Comparison of ENCODE assay signal across 11 mouse cellular contexts in the genomic region with DNA sequence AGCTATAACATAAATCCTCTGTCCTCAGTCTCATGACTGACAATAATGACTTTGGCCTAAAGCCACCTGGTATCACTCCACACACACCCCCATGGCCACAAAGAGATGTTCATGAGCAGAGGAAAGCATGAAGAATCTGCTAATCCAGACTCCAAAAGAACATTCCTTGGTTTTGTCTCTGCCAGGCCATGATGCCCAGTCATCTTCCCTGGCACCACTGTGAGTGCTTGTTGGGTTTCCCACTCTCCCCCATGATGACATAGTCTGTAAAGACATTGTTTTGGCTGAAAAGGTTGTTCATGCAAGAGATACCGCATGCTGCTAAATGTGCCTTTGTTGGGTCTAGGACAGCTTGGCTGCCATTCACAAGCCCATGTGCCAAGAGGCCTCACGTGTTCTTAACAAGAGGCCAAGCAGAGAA.
DNase-seq lines count a peak whose midpoint lies in the region; ATAC-seq and TF ChIP-seq lines count a peak whose summit lies in the region.
"Had no signal": no experiment of that assay in that cellular context is flagged by ENCODE, and none has a peak within 500 bp of the region (broad histone marks: within the 10 kb centered on the region; RNA-seq: fewer than 3 reads in every experiment).

No protein-coding gene starts in this region.

- H3K36me3 ChIP-seq in forebrain, postnatal 0 days (ENCODE audit: insufficient read depth) = no peaks in the 10 kb centered on the region
- no peaks in the 10 kb centered on the region for H3K36me3 ChIP-seq in lung, embryonic 16.5 days (ENCODE audit: control insufficient read depth, insufficient read depth, low read length)
- H3K36me3 ChIP-seq: midbrain, embryonic 12.5 days had no signal

- no peaks in the 10 kb centered on the region for H3K4me1 ChIP-seq in forebrain, postnatal 0 days (ENCODE audit: insufficient read depth)
- H3K4me1 ChIP-seq in lung, embryonic 16.5 days (replicated peaks; ENCODE audit: control insufficient read depth, insufficient read depth, low read length) = peaks cover 10% of the 10 kb centered on the region
- H3K4me1 ChIP-seq: midbrain, embryonic 12.5 days had no signal

- no peaks in the 10 kb centered on the region for H3K27me3 ChIP-seq in forebrain, postnatal 0 days (ENCODE audit: insufficient read depth, low read length)
- no peaks in the 10 kb centered on the region for H3K27me3 ChIP-seq in lung, embryonic 16.5 days (ENCODE audit: control insufficient read depth, insufficient read depth, low read depth, low read length)
- H3K27me3 ChIP-seq: midbrain, embryonic 12.5 days had no signal

- no peak for TF ChIP-seq CTCF in forebrain, postnatal 0 days (IDR thresholded peaks at IDR 0.05; ENCODE audit: low read depth)

- no peaks in the 10 kb centered on the region for H3K9me3 ChIP-seq in forebrain, postnatal 0 days (ENCODE audit: low read length)
- no peaks in the 10 kb centered on the region for H3K9me3 ChIP-seq in lung, embryonic 16.5 days (ENCODE audit: control insufficient read depth, low read length)
- H3K9me3 ChIP-seq: midbrain, embryonic 12.5 days had no signal

- no peak overlapping the region for H3K4me2 ChIP-seq in forebrain, postnatal 0 days (ENCODE audit: low read depth)
- no peak overlapping the region for H3K4me2 ChIP-seq in lung, embryonic 16.5 days (ENCODE audit: low read depth, low read length)
- H3K4me2 ChIP-seq: liver, embryonic 11.5 days; midbrain, embryonic 12.5 days had no signal

- H3K9ac ChIP-seq in forebrain, postnatal 0 days = no peak overlapping the region
- H3K9ac ChIP-seq in lung, embryonic 16.5 days (ENCODE audit: low read length) = no peak overlapping the region
- H3K9ac ChIP-seq: midbrain, embryonic 12.5 days had no signal

- WGBS in forebrain, postnatal 0 days = 50% methylated on average over 2 of the region's 2 CpGs
- WGBS in lung, embryonic 16.5 days = 57% methylated on average over 2 of the region's 2 CpGs

- H3K4me3 ChIP-seq in forebrain, postnatal 0 days (ENCODE audit: low read depth, low read length) = no peak overlapping the region
- no peak overlapping the region for H3K4me3 ChIP-seq in lung, embryonic 16.5 days (ENCODE audit: low read length)
- H3K4me3 ChIP-seq: midbrain, embryonic 12.5 days had no signal

- peak; percentile 83 for ATAC-seq in forebrain, postnatal 0 days
- ATAC-seq in lung, embryonic 16.5 days (ENCODE audit: low read depth) = 0 out of 2 replicates have a peak, but pooled peaks have one; percentile 12
- ATAC-seq: inflammation-experienced regulatory T-cells, adult 6 months had no signal

- no peak overlapping the region for H3K27ac ChIP-seq in forebrain, postnatal 0 days (ENCODE audit: low read depth, low read length)
- H3K27ac ChIP-seq in lung, embryonic 16.5 days (ENCODE audit: low read length) = 0 out of 2 replicates have a peak overlapping the region, but pooled peaks have one; percentile 30
- H3K27ac ChIP-seq: midbrain, embryonic 12.5 days had no signal

- peak; percentile 2 for DNase-seq in adrenal gland, postnatal 25 days
- no peak for DNase-seq in adrenal gland, adult 2 months
- DNase-seq in layer of hippocampus, adult 11-12 months (ENCODE audit: low spot score) = peak; percentile 19
- DNase-seq in layer of hippocampus, adult 8-10 months (ENCODE audit: low spot score in 2 of 2) = no peak
- peak; percentile 33 for DNase-seq in forebrain, postnatal 0 days
- DNase-seq in frontal cortex, postnatal 14 days (ENCODE audit: low spot score in 2 of 2) = no peak
- no peak for DNase-seq in embryo, embryonic 11 days

Comparison
In these comparisons a context has a peak if more than half of its experiments do, and no peak if none do; other contexts are left out.
1. DNase-seq: peak in adrenal gland, postnatal 25 days (single experiment), layer of hippocampus, adult 11-12 months (single experiment) and forebrain, postnatal 0 days (single experiment); none in adrenal gland, adult 2 months (single experiment), layer of hippocampus, adult 8-10 months (0 of 2), frontal cortex, postnatal 14 days (0 of 2) and embryo, embryonic 11 days (single experiment).